Mouse (Mus musculus) liver, postnatal 0 days (tissue): ENCODE results near the gene Tmem184a.

ENCODE experiments used
- CTCF ChIP-seq: sonication (generic); IDR thresholded peaks from 2 replicates; pipeline ENCODE4 v1.5.1; 2016; ENCODE audit warnings: antibody characterized with exemption, low read depth
- EP300 ChIP-seq: IDR thresholded peaks from 2 replicates; pipeline ENCODE4 v1.6.1; 2016; ENCODE audit warnings: antibody characterized with exemption, low read depth, mild to moderate bottlenecking

DNA sequence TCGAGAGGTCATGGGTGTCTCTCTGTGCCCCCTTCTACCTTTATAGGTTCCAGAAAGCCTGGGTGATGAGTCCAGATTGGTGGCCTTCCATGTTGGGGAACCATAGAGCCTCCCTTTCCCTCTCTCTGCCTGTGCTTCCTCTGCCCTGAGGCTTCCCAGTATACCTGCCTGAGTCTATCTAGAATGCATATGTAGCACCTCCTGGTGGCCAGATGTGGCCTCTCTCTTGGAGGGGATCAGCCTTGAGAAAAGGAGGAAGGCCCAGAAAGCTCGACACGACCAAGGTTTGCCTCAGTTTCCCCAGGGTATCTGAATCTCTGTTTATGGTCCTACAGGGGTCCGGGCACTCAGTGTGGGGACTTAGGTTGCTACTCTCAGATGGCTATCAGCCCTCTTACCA lies 916 bp downstream of the Tmem184a start:
- peak; percentile 92 for TF ChIP-seq CTCF
- no peak for TF ChIP-seq EP300
